Mouse (Mus musculus) cerebellum, postnatal 36 days (tissue): Measurements from ENCODE around the gene Pacsin3.

ENCODE experiments used
- DNase-seq, 2 experiments: peaks; one replicate each; pipeline ENCODE4 v3.0.0; 2021 to 2022; ENCODE audit warnings: mixed read lengths in 2 of 2

The Pacsin3 gene

GRCm38 (mm10) chr2:91308680-91309079 lies 52.9 kb downstream of the Pacsin3 start:
- no peak for DNase-seq

- DNase-seq, result no peak
Measured at GRCm38 (mm10) chr2:91309546-91309945, 53.8 kb downstream of the Pacsin3 start.

- DNase-seq, result no peak
Measured at GRCm38 (mm10) chr2:91312578-91313311, 57.0 kb downstream of the Pacsin3 start.

GRCm38 (mm10) chr2:91314184-91314583 lies 58.4 kb downstream of the Pacsin3 start:
- DNase-seq, result no peak
